Mouse (Mus musculus) gastrocnemius, postnatal 14 days (tissue): Measurements from ENCODE around the gene Pck2. TPM values are rescaled to one million over a fixed set of nuclear protein-coding genes. Genes with fewer than 3 reads are reported as not detected.
A peak's percentile ranks its signal among the peaks of the same experiment; 100 is the strongest.

Experiments
- DNase-seq: peaks from one replicate; pipeline ENCODE4 v3.0.0; 2021; ENCODE audit warnings: mixed read lengths
- intact Hi-C: fragments of 180-260 bp; cut with DNase I; formaldehyde crosslinking; loops from one replicate; pipeline ENCODE4 v1.15.1; 2025; ENCODE audit warnings: low total_unique reads
- total RNA-seq, 2 experiments: library from RNA; stranded (reverse); gene quantifications; 2 replicates each; pipeline ENCODE4 v1.2.3; 2021

The Pck2 gene
- total RNA-seq, 2 experiments from 2014 or later: 11.5 to 13.8 TPM

DNA sequence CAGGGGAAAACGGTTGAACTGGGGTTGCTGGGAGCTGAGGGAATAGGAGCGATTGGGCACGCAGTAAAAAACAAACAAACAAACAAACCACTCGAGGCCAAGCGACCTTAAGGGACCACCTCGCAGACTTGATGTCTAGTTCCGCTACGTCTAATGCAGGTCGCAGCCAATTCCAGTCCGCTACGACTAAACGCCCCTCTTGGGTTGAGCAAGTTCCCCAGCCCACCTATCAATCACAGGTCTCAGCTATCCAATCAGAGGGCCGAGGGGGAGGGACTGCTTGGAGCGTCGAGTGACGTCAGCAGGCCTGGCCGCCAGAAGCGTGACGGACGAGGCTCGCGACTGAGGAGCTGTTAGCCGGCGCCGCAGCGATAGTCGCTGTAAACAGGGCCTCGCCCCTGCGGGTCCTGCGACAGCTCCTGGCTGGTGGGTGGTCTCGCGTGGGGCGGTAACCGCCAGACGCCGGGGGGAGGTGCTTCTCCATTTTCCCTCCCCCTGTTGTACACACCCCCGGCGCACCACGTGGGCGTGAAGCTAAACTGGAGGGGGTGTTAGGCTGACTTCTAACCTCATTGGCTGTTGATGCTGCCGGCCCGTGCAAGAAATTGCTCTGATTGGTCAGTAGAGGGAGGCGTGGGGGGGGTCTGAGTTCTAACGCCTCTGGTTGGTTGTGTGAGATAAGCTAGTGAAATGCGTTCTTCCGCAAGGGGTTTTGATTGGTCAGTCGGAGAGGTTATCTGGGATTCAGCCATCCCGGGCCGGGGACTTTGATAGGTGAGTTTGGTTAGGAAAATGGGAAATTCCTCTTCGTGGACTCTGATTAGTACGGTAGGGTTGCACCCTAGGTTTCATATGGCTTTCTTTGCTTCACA, 20.4 kb downstream of the Pck2 start, which contains the start of gene A730061H03Rik:
Gene A730061H03Rik, minus strand, starts transcription at position 205 of the 872 bp plus-strand sequence.
- DNase-seq: peak; percentile 99
- intact Hi-C loops: no loop called here

DNA sequence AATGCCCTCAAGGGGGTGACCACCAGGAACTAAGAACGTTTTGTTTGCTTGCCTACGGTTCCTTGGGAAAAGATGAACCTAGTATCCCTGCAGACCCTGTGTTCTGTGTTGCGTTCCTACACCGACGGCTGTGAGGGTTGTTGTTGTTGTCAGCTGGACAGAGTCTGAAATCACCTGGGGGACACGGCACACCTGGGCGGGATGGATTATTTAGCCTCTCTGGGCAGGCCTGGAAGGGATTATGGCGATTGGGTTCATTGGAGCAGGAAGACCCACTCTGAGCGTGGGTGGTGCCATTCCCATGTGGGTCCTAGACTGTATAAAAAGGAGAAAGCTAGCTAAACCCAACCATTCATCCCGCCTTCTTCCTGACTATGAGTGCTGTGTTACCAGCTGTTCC, 21.8 kb downstream of the Pck2 start:
- no peak for DNase-seq
- intact Hi-C loops: no loop called here

DNA sequence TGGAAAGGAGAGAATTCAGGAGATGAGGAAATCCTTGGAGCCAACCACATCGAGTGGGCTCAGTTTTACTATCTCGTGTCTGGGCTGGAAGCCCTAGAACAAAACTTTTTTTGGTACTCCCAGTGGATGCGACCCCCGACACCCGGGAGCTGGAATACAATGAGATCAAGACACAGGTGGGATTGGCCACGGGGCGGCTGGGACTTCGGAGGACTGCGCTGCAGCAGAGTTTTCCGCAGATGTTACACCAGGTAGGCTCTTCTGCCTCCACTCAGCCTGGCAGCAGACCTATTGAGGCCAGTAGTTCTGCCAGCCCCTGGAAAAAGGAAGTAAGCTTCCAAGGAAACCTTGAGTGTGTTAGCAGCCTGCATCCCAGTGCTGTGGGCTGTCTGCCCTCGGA, 23.2 kb downstream of the Pck2 start:
- intact Hi-C loops: no loop called here
- DNase-seq: no peak

DNA sequence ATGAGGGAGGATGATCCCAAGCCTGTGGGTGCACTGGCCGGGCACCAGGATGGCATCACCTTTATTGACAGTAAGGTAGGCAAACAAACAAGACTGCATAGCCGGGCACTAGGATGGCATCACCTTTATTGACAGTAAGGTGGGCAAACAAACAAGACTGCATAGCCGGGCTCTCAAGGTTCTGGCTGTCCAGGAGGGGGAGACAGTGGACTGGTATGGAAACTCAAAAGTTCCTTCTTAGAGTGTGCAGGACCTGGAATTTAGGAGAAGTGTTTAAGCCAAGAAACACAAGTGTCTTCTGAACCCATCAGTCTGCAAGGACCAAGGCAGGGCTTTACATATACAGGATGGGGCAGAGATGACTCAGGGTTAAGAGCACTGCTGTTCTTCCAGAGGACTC, 25.7 kb downstream of the Pck2 start:
- no peak for DNase-seq
- intact Hi-C loops: no loop called here

DNA sequence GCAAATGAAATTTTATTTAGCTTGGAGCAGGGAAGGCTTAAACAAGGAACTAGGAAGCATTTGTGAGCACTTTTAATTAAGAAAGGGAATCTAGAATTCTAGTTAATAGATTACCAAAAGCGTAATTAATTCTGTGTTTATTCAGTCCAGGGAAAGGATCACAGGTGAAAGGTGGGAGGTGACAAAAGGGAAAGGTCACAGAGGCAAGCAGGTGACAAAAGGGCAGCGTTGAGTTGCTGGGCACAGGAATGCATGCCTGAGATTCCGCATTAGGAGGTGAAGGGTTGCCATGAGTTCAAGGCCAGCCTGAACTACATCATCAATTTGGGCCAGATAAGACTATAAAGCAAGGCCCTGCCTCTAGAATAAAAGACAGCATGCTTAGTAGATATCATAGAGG, 27.4 kb downstream of the Pck2 start:
- intact Hi-C loops: no loop called here
- DNase-seq: no peak

DNA sequence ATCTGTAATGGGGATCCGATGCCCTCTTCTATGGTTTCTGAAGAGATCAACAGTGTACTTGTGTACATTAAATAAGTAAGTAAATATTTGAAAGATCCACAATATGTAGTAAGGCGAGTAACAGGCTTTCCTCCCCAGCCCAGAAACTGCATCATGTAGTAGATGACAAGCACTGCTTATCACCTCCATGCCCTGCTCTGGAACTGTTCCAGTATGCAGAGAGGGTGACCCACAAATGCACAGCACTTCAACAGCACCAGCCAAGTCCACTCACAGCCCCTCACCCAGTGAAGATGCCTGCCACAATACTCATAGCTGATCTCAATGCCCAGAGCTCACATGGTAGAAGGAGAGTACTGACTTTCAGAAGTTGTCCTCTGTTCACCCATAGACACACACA, 30.5 kb downstream of the Pck2 start:
- intact Hi-C loops: no loop called here

DNA sequence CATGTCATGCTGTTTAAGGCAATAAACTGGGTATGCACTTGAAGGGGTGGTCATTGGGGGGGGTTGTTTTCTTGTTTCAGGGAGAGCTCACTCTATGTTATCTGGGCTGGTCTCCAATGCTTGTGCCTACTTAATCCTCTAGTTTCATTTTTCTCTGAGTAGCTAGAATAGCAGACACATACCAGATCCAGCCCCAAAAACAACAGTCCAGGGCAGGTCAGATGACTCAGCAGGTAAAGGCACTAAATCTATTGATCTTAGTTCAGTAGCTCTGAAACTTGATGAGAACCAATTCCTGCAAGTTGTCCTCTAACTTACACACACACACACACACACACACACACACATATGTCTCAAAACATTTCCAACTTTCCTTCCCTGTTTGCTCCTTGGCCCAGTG, 31.7 kb downstream of the Pck2 start:
- DNase-seq: no peak

More for the DNA sequence above, 30.5 kb downstream of the Pck2 start:
- DNase-seq: no peak

DNA sequence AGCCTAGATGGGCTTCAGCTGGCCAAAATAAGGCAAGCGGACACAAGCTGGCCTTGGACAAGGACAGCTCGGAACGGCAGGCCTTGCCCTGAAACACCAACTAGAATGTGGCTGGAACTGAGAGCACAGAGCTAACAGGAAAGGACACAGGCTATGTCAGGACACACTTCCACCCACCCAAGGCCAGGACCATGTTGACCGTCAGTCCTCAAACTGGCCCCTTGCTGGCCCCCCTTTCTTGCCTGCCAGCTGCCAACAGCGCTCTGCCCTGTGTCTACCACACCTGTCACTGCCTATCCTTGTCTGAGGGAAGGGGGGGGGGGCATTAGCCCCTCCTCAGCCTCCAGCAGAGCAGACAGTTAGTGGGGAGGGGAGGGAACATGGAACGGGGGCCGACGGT, 35.2 kb downstream of the Pck2 start, which contains the start of gene Fitm1:
Gene Fitm1, plus strand, starts transcription at position 316 of the 400 bp plus-strand sequence.
- DNase-seq: peak; percentile 79
- intact Hi-C loops: no loop called here

More for the DNA sequence above, 31.7 kb downstream of the Pck2 start:
- intact Hi-C loops: no loop called here

DNA sequence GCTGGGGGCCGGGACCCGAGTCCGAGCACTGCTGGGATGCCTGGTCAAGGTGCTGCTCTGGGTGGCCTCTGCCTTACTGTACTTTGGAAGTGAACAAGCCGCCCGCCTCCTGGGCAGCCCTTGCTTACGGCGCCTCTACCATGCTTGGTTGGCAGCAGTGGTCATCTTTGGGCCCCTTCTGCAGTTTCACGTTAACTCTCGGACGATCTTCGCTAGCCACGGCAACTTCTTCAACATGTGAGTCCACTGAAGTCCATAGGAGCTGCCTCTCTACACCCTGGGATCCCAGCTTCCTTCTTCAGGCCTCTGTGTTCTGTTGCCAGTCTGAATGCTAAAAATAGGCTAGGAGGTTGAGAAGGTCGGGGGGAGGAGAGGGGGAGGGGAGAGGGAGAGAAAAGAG, 35.6 kb downstream of the Pck2 start:
- intact Hi-C loops: no loop called here
- peak; percentile 27 for DNase-seq

DNA sequence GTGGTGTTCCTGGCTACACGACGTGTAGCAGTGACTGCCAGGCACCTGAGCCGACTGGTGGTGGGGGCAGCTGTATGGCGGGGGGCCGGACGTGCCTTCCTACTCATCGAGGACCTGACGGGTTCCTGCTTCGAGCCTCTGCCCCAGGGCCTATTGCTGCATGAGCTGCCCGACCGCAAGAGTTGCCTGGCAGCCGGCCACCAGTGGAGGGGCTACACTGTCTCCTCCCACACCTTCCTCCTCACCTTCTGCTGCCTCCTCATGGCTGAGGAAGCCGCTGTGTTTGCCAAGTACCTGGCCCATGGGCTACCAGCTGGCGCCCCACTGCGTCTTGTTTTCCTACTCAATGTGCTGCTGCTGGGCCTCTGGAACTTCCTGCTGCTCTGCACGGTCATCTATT, 36.3 kb downstream of the Pck2 start:
- intact Hi-C loops: no loop called here
- peak; percentile 58 for DNase-seq

DNA sequence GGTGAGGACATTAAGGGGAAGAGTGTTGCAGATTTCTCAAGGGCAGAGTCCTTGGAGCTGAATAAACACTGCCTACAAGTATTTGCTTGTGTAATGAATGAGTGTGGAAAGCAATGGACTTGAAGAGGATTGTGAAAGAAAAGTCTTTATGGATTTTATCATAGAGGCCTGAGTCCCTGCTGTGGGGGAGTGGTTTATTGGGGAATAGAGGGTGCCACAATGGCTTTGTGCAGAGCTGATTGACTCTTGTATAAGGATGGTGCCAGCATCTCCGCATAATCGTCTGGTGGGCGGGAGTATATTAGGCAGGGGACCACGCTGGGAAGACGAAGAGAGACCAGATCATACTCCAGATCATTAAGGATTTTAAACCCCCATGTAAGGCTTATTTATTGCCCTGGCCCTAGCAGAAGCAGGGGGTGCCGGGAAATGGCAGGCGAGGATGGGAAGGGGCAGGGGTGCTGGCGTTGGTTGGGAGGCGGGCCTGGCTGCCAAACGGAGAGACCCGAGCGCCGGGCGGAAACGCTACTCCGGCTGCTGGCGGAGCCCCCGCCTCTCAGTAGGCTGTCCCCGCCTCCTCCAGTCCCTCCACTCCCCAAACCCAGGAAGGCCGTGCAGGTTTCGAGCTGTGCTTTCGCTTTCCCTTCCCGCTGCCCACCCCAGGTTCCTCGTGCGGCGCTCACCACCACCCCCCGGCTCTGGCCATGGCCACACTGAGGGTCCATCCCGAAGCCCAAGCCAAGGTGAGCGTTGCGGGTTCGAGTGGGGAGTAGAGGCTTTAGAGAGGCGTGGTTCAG, 38.0 kb downstream of the Pck2 start, which contains the start of gene Psme1:
Gene Psme1, plus strand, starts transcription at position 253 of the 797 bp plus-strand sequence.
- DNase-seq: peak; percentile 82
- intact Hi-C loops: no loop called here

DNA sequence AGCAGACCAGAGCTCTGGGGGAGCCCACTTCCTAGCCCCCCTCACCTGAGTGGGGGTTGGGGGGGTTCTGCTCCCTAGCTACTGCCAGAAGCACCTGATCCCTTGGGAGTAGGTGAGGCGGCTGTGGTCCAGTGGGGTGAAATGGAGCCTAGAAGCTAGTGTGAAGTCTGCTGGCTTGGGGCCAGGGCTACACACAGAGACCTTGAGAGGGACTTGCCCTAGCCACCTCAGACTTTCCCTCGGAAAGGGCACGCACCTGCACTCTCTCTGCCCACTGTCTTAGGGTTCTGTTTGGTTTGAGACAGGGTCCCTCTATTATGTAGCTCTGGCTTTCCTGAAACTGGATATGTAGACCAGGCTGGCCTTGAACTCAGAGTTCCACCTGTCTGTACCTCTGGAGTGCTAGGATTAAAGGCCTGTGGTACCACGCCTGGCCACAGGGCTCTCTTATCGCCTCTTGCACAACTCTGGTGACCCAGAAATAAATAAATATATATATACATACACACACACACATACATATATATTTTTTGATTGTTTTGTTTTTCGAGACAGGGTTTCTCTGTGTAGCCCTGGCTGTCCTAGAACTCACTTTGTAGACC, 38.7 kb downstream of the Pck2 start:
- peak; percentile 68 for DNase-seq
- intact Hi-C loops: no loop called here

DNA sequence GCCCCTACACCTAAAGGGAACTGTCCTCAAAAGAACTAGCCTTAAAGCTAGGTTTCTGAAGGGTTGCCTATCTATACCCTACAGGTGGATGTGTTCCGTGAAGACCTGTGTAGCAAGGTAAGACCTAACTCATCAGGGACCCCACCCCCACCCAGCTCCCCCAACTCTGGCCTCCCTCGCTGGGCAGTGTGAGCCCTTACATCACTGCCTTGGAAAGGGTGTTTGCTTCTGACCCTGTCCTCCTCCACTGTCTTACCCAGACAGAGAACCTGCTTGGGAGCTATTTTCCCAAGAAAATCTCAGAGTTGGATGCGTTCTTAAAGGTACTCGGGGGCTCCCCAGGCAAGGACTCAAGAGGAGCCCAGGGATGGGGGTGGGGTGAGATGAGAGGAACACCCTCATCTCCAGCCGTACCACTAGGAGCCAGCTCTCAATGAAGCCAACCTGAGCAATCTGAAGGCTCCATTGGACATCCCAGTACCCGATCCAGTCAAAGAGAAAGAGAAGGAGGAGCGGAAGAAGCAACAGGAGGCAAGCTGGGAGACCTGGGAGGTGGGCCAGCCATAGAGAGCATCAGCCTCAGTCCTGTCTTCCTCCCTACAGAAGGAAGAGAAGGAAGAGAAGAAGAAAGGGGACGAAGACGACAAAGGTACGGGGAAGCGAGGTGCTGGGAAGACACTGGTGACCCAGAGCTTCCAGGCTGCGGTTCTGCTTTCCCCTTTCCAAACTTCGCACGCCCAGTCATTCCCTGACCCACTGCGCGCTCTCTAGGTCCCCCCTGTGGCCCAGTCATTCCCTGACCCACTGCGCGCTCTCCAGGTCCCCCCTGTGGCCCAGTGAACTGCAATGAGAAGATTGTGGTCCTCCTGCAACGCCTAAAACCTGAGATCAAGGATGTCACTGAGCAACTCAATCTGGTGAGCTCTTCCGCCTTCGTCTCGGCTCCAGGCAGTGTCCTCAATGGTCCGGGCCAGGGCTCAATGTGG, 39.7 kb downstream of the Pck2 start:
- intact Hi-C loops: no loop called here
- no peak for DNase-seq

DNA sequence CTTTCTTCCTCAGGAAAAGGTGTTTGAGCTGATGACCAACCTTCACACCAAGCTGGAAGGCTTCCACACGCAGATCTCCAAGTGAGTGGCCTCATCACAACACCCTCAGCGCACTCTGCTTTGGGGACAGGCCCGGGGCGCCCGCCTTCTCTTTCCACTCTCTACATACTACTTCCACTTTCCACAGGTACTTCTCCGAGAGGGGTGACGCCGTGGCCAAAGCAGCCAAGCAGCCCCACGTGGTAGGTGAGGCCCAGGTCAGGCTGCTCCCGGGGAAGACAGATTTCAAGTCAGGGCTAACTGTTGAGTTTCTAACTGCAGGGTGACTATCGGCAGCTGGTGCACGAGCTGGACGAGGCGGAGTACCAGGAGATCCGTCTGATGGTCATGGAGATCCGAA, 40.7 kb downstream of the Pck2 start:
- intact Hi-C loops: no loop called here
- DNase-seq: no peak

DNA sequence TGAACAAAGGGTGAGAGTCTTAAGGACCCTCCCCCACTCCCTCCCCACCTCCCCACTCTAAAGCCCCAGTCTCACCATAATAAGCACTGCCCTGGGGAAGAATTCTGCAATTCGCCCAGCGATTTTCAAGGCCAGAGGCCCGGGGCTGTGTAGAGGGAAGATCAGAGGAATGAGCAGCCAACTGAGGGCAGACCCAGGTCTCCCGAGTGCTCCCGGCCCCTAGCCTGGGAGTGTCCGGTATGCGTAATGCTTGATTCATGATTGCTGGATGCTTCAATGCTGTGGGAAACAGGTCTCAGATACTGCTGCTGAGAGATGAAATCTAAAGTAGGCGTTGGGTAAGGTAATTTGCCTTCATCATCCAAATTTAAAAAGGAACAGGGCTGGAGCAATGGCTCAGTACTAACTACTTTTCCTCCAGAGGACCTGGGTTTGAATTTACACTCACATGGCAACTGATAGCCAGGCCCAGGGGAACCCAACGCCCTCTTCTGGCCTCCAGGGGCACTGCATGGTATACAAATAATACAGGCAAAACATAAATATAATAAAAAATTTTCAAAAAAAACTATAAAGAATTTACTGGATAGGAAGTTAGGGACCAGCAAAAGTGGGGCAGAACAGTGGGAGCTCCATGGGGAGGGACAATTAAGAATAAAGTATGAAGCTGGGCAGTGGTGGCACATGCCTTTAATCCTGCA, 42.1 kb downstream of the Pck2 start:
- intact Hi-C loops: no loop called here
- no peak for DNase-seq

DNA sequence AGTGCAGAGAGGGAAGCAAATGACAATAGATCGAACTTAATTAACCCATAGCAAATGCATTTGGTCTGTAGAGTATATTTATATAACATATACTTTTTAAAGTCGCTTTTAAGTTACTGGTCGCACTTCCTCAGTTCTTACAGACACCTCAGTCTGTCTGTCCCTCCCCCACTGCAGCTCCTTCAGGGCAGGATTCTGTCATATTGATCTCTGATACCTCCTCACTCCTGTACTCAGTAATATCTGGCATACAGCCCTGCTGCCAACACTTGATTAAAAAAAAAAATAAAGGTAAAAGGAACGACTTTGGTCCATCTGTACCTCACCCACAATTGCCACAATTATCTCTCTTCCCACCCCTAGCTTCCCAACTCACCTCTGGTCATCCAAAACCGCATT, 44.2 kb downstream of the Pck2 start:
- intact Hi-C loops: no loop called here
- no peak for DNase-seq

DNA sequence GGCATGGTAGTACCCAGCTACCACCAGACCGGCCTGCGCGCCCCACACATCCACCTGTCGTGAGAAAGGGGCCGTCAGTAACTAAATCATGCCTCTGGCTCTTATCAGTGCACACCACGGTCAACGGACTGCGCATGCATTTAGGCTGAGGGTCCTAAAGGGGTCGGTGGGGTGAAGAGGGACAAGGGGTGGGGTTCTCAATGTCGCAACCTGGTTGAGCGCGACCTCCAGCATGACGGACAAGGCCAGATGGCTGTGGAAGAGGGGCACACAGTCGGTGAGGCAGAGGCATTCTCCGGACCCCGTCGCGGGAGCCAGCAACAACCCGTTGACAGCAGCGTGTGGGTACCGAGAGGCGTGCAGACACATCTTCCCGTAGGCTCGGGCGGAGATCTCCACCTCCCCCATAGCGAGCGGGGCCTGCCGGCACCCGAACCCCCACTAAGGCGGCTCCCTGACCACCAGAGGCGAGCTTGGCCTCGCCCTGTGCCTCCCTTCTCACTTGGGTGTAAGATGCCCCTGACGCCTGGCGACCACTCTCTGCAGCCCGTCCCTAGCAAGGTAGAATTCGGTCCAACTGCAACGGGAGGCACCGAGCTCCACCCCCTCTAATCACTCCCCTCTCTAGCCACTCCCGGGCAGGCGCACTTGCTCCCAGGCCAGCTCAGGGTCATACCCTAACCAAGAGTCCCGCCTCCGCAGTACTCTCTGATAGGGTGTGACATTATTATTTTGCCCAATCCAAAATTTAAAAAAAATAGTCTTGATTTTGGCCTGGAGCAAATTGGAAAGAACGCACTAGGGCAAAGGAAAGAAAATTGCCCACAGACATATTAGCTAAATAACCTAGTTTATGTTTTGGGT, 44.9 kb downstream of the Pck2 start, which contains the start of gene Emc9:
Gene Emc9, minus strand, starts transcription at position 601 of the 864 bp plus-strand sequence.
- peak; percentile 85 for DNase-seq

More for the DNA sequence above, 44.9 kb downstream of the Pck2 start, which contains the start of gene Emc9:
- intact Hi-C loops: no loop called here
